Mouse (Mus musculus) liver, postnatal 0 days (tissue): ENCODE measurements at regions not wholly inside any gene's neighbourhood (a gene's known extent, or its start where the extent isn't known, plus 50 kb on each side); places are given as distances from the start of the nearest gene placed in this dataset.

ENCODE experiments used
- CTCF ChIP-seq: sonication (generic); IDR thresholded peaks from 2 replicates; pipeline ENCODE4 v1.5.1; 2016; ENCODE audit warnings: antibody characterized with exemption, low read depth
- EP300 ChIP-seq: IDR thresholded peaks from 2 replicates; pipeline ENCODE4 v1.6.1; 2016; ENCODE audit warnings: antibody characterized with exemption, low read depth, mild to moderate bottlenecking

- TF ChIP-seq EP300: no peak
- TF ChIP-seq CTCF: no peak
Observed at GRCm38 (mm10) chr1:154045951-154046350, 145.9 kb upstream of the Teddm2 start.
